Mouse (Mus musculus) CH12F3 (cell line): ENCODE results near the gene Tnfsf8.

ENCODE experiments used
- in situ Hi-C: fragments of 300-500 bp; cut with MboI; formaldehyde crosslinking; loops from 2 replicates; pipeline ENCODE4 v1.14.3; 2020; ENCODE audit warnings: low sequenced_read_pairs

The Tnfsf8 gene

GRCm38 (mm10) chr4:63860688-63861540 lies at the start of gene Tnfsf8:
Tnfsf8 (minus strand) TSS chr4:63861347.
- in situ Hi-C loops: no loop called here

- in situ Hi-C loops: no loop called here
These were observed 47.4 kb upstream of the Tnfsf8 start for GRCm38 (mm10) chr4:63908511-63908910.

- in situ Hi-C loops: no loop called here
These were observed 46.3 kb upstream of the Tnfsf8 start for GRCm38 (mm10) chr4:63907473-63907872.

- in situ Hi-C loops: no loop called here
These were observed 44.9 kb upstream of the Tnfsf8 start for GRCm38 (mm10) chr4:63906050-63906449.

GRCm38 (mm10) chr4:63899081-63899523 lies 38.0 kb upstream of the Tnfsf8 start:
- in situ Hi-C loops: no loop called here

GRCm38 (mm10) chr4:63897152-63897551 lies 36.0 kb upstream of the Tnfsf8 start:
- in situ Hi-C loops: no loop called here

- in situ Hi-C loops: no loop called here
These were observed 25.0 kb upstream of the Tnfsf8 start for GRCm38 (mm10) chr4:63886156-63886555.

- in situ Hi-C loops: no loop called here
These were observed 15.6 kb upstream of the Tnfsf8 start for GRCm38 (mm10) chr4:63876720-63877119.

GRCm38 (mm10) chr4:63875480-63875879 lies 14.3 kb upstream of the Tnfsf8 start:
- in situ Hi-C loops: no loop called here

GRCm38 (mm10) chr4:63870678-63871077 lies 9.5 kb upstream of the Tnfsf8 start:
- in situ Hi-C loops: no loop called here

- in situ Hi-C loops: no loop called here
These were observed 7.6 kb upstream of the Tnfsf8 start for GRCm38 (mm10) chr4:63868770-63869169.

GRCm38 (mm10) chr4:63862953-63863352 lies 1.8 kb upstream of the Tnfsf8 start:
- in situ Hi-C loops: no loop called here

- in situ Hi-C loops: no loop called here
These were observed 1.0 kb upstream of the Tnfsf8 start for GRCm38 (mm10) chr4:63862092-63862697.

- in situ Hi-C loops: no loop called here
These were observed 911 bp downstream of the Tnfsf8 start for GRCm38 (mm10) chr4:63860236-63860635.

- in situ Hi-C loops: no loop called here
These were observed 1.4 kb downstream of the Tnfsf8 start for GRCm38 (mm10) chr4:63859785-63860203.

- in situ Hi-C loops: no loop called here
These were observed 2.4 kb downstream of the Tnfsf8 start for GRCm38 (mm10) chr4:63858646-63859224.

- in situ Hi-C loops: no loop called here
These were observed 4.4 kb downstream of the Tnfsf8 start for GRCm38 (mm10) chr4:63856764-63857163.

- in situ Hi-C loops: no loop called here
These were observed 7.3 kb downstream of the Tnfsf8 start for GRCm38 (mm10) chr4:63853782-63854386.

GRCm38 (mm10) chr4:63850082-63850481 lies 11.1 kb downstream of the Tnfsf8 start:
- in situ Hi-C loops: no loop called here

- in situ Hi-C loops: loop anchor here (10.0 kb wide), 1 partner anchor 162 kb away; no protein-coding TSS in a partner anchor
These were observed 14.1 kb downstream of the Tnfsf8 start for GRCm38 (mm10) chr4:63846881-63847597.

GRCm38 (mm10) chr4:63845760-63846159 lies 15.4 kb downstream of the Tnfsf8 start:
- in situ Hi-C loops: loop anchor here (10.0 kb wide), 1 partner anchor 161 kb away; no protein-coding TSS in a partner anchor
